23 mouse cellular contexts compared by ENCODE assay signal in the genomic region with DNA sequence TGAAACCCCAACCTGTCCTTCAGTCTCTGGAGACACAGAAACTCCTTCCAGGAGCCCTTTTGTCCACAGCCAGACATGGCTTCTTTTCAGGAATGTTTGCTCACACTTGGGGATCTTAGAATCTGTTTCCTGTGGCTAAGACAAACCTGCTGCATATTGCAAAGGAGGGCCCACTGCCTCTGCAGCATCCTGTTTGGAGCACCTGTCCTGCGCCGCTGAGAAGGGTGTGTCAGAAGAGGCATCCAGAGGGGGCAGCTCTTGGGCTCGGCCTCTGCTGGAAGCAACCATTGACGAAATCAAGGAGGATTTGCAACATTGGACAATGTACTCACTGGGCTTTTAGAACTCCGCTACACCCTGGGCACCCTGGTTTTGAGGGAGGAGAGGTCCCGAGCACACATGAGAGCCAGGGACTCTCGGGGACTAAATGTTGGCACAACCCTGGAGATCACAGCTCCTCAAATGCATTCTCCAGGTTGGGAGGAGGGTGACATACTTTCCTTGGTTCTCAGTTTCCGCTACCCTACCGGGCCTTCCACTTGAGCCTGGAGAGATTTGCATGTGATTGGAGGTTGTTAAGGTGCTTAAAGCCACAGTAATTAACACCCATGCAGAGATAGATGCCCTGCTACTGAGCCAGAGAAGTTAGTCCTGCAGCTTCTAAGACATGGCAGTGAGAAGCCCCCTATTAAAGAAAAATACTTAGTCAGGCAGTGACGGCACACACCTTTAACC. TPM values are rescaled to one million over a fixed set of nuclear protein-coding genes. Genes with fewer than 3 reads are reported as not detected.
DNase-seq lines count a peak whose midpoint lies in the region; ATAC-seq and TF ChIP-seq lines count a peak whose summit lies in the region.
"Had no signal": no experiment of that assay in that cellular context is flagged by ENCODE, and none has a peak within 500 bp of the region (broad histone marks: within the 10 kb centered on the region; RNA-seq: fewer than 3 reads in every experiment).

No protein-coding gene starts in this region.

- H3K9ac ChIP-seq in ES-Bruce4 (ENCODE audit: low read depth, poor library complexity, severe bottlenecking) = no peak overlapping the region
- H3K9ac ChIP-seq in stomach, postnatal 0 days (ENCODE audit: low read length) = 0 out of 2 replicates have a peak overlapping the region, but pooled peaks have one; percentile 9
- H3K9ac ChIP-seq: embryonic facial prominence, embryonic 15.5 days; hindbrain, embryonic 15.5 days had no signal

- 32% methylated on average over 10 of the region's 10 CpGs for WGBS in heart, embryonic 10.5 days
- WGBS in stomach, postnatal 0 days = 53% methylated on average over 10 of the region's 10 CpGs

- no peak for ATAC-seq in stomach, postnatal 0 days (ENCODE audit: low FRiP score, low TSS enrichment)
- ATAC-seq: forebrain, embryonic 16.5 days; intestine, embryonic 16.5 days; Patski had no signal

- TF ChIP-seq CTCF in ES-Bruce4 (IDR thresholded peaks at IDR 0.05; ENCODE audit: low read depth, low read length) = no peak
- no peak for TF ChIP-seq CTCF in stomach, postnatal 0 days (IDR thresholded peaks at IDR 0.05; ENCODE audit: low read depth)

- 0 out of 2 replicates have a peak overlapping the region, but pooled peaks have one; percentile 1 for H3K27ac ChIP-seq in heart, embryonic 10.5 days
- peak overlapping the region; percentile 41 for H3K27ac ChIP-seq in ES-Bruce4 (ENCODE audit: insufficient read depth, low read length)
- H3K27ac ChIP-seq in stomach, postnatal 0 days (replicated peaks) = no peak overlapping the region
- H3K27ac ChIP-seq: embryonic facial prominence, embryonic 15.5 days; forebrain, embryonic 10.5 days; hindbrain, embryonic 15.5 days had no signal

- no peaks in the 10 kb centered on the region for H3K36me3 ChIP-seq in heart, embryonic 10.5 days
- H3K36me3 ChIP-seq in ES-Bruce4 (ENCODE audit: control insufficient read depth, insufficient read depth, low read length, poor library complexity, severe bottlenecking) = no peaks in the 10 kb centered on the region
- H3K36me3 ChIP-seq in stomach, postnatal 0 days (ENCODE audit: control insufficient read depth, insufficient read depth, low read length) = no peaks in the 10 kb centered on the region
- H3K36me3 ChIP-seq: embryonic facial prominence, embryonic 15.5 days; forebrain, embryonic 10.5 days; hindbrain, embryonic 15.5 days had no signal

- no peak for TF ChIP-seq EP300 in ES-Bruce4 (IDR thresholded peaks at IDR 0.05; ENCODE audit: insufficient read depth, low read depth, low read length)
- no peak for TF ChIP-seq EP300 in stomach, postnatal 0 days (optimal IDR thresholded peaks at IDR 0.05)

- peaks cover 21% of the 10 kb centered on the region; the same call in 1 of the 2 replicates for H3K27me3 ChIP-seq in heart, embryonic 10.5 days (ENCODE audit: insufficient read depth, poor library complexity, severe bottlenecking)
- no peaks in the 10 kb centered on the region for H3K27me3 ChIP-seq in ES-Bruce4 (ENCODE audit: control insufficient read depth, insufficient read depth, low read length, poor library complexity, severe bottlenecking)
- no peaks in the 10 kb centered on the region for H3K27me3 ChIP-seq in stomach, postnatal 0 days (ENCODE audit: control insufficient read depth, insufficient read depth, low read length)
- H3K27me3 ChIP-seq: hindbrain, embryonic 15.5 days; Patski had no signal

- DNase-seq in heart, embryonic 10.5 days (ENCODE audit: low spot score) = no peak
- no peak for DNase-seq in heart, adult 8-10 months (ENCODE audit: low spot score)
- DNase-seq in R1 (ENCODE audit: low read depth, low spot score) (peak; percentile 98), liver (no peak)
- no peak for DNase-seq in stomach, postnatal 0 days (ENCODE audit: low spot score)
- no peak for DNase-seq in gastrocnemius, postnatal 10 days
- DNase-seq: adrenal gland, postnatal 14 days; cerebellum, adult 18-20 months; cerebellum, adult 9-11 months; cerebellum, postnatal 36 days; embryo, embryonic 11 days; gastrocnemius, postnatal 36 days; heart, adult 11 months; kidney, adult 2 months had no signal

- no peak overlapping the region for H3K4me2 ChIP-seq in stomach, postnatal 0 days (replicated peaks; ENCODE audit: low read depth)
- H3K4me2 ChIP-seq: embryonic facial prominence, embryonic 15.5 days; heart, embryonic 11.5 days; hindbrain, embryonic 15.5 days had no signal

- no peak overlapping the region for H3K4me3 ChIP-seq in heart, embryonic 10.5 days
- no peak overlapping the region for H3K4me3 ChIP-seq in ES-Bruce4 (ENCODE audit: low read depth, low read length)
- H3K4me3 ChIP-seq in stomach, postnatal 0 days (ENCODE audit: low read depth, low read length) = no peak overlapping the region
- H3K4me3 ChIP-seq: embryonic facial prominence, embryonic 15.5 days; erythroblast, embryonic 14.5 days; forebrain, embryonic 10.5 days; hindbrain, embryonic 15.5 days had no signal

- H3K9me3 ChIP-seq in heart, embryonic 10.5 days = no peaks in the 10 kb centered on the region
- no peaks in the 10 kb centered on the region for H3K9me3 ChIP-seq in ES-Bruce4 (replicated peaks; ENCODE audit: control insufficient read depth, insufficient read depth, low read length, poor library complexity, severe bottlenecking)
- no peaks in the 10 kb centered on the region for H3K9me3 ChIP-seq in stomach, postnatal 0 days (ENCODE audit: control insufficient read depth, low read length)
- H3K9me3 ChIP-seq: embryonic facial prominence, embryonic 15.5 days; hindbrain, embryonic 15.5 days had no signal

- H3K4me1 ChIP-seq in heart, embryonic 10.5 days = peaks cover 50% of the 10 kb centered on the region
- peaks cover 7% of the 10 kb centered on the region for H3K4me1 ChIP-seq in ES-Bruce4 (ENCODE audit: control insufficient read depth, insufficient read depth, low read length)
- no peaks in the 10 kb centered on the region for H3K4me1 ChIP-seq in stomach, postnatal 0 days (replicated peaks; ENCODE audit: control insufficient read depth, insufficient read depth)

- no peak for TF ChIP-seq POLR2A in ES-Bruce4 (IDR thresholded peaks at IDR 0.05; ENCODE audit: insufficient read depth, low read length)

RNA-seq across cellular contexts. Expression of gene Ddr1, which starts 23.2 kb away (rescaled TPM):
- polyA plus RNA-seq in heart, embryonic 10.5 days (2016; fragmentation: Nextera tagmentation; extraction: Ambion mirVana) = 109 and 158 TPM in 2 replicates
- 10 to 100 TPM; 23.8 to 30.0 (median 29.5) TPM for total RNA-seq in heart, adult 8-10 months (2022)
- 59.8 and 61.6 TPM in 2 replicates for polyA plus RNA-seq in ES-Bruce4 (2011; ENCODE audit: insufficient read depth, insufficient read length, low read depth, missing spikeins)
- 50.8 TPM in 2 replicates for polyA plus RNA-seq in stomach, postnatal 0 days (2015; fragmentation: Nextera tagmentation; extraction: Ambion mirVana)
- 10 to 100 TPM; 35.2 to 42.8 TPM for total RNA-seq in gastrocnemius, postnatal 10 days (2021)
- polyA plus RNA-seq: erythroblast, embryonic 14.5 days had no signal

RNA-seq across cellular contexts. Expression of gene Gtf2h4, which starts 54.1 kb away (rescaled TPM):
- 34.7 and 43.5 TPM in 2 replicates for polyA plus RNA-seq in heart, embryonic 10.5 days (2016; fragmentation: Nextera tagmentation; extraction: Ambion mirVana)
- total RNA-seq in heart, adult 8-10 months (2022) = 10 to 100 TPM; 18.4 to 22.2 (median 21.2) TPM
- polyA plus RNA-seq in ES-Bruce4 (2011; ENCODE audit: insufficient read depth, insufficient read length, low read depth, missing spikeins) = 80.7 and 105 TPM in 2 replicates
- 20.7 and 20.8 TPM in 2 replicates for polyA plus RNA-seq in stomach, postnatal 0 days (2015; fragmentation: Nextera tagmentation; extraction: Ambion mirVana)
- total RNA-seq in gastrocnemius, postnatal 10 days (2021) = 10 to 100 TPM; 18.2 to 20.5 TPM
